Mouse (Mus musculus) heart, postnatal 0 days (tissue): ENCODE results near the gene Fh1.

Experiments used
- CTCF ChIP-seq: IDR thresholded peaks from 2 replicates; pipeline ENCODE4 v1.5.1; 2016; ENCODE audit warnings: antibody characterized with exemption, control low read depth, low read depth
- EP300 ChIP-seq: IDR thresholded peaks from 2 replicates; pipeline ENCODE4 v1.6.1; 2016; ENCODE audit warnings: antibody characterized with exemption, low read depth

DNA sequence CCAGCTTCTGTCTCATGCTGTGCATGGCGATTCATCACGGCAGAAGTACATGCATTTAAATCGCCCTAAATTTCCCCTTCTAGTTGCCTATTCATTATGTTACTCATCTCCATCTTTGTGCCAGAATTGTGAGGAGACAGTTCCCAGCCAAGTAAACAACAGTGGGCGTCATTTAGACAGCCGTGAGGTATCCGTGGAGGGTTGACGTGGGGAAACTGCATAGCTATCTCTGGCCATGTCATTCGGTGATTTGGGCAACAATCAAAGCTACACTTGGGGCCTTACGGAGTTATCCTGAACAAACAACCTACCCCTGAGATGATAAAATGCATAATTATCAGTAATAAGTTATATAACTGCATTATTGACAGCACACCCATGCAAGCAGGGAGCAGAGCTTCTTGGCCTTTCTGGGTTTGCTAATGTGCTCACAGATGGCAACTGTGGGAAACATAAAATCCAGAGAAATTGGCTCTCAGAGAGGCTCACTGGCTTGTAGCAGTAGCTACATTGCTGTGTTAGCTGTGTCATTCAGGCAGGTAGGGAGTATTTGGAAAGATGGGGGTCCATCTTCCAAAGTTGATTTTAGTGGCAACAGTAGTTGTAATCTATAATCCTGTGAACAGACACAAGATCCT, 45.7 kb downstream of the Fh1 start:
- no peak for TF ChIP-seq CTCF
- TF ChIP-seq EP300: no peak
